Mouse (Mus musculus): ENCODE measurements around the gene Sorcs2.

Sorcs2 gene

DNA sequence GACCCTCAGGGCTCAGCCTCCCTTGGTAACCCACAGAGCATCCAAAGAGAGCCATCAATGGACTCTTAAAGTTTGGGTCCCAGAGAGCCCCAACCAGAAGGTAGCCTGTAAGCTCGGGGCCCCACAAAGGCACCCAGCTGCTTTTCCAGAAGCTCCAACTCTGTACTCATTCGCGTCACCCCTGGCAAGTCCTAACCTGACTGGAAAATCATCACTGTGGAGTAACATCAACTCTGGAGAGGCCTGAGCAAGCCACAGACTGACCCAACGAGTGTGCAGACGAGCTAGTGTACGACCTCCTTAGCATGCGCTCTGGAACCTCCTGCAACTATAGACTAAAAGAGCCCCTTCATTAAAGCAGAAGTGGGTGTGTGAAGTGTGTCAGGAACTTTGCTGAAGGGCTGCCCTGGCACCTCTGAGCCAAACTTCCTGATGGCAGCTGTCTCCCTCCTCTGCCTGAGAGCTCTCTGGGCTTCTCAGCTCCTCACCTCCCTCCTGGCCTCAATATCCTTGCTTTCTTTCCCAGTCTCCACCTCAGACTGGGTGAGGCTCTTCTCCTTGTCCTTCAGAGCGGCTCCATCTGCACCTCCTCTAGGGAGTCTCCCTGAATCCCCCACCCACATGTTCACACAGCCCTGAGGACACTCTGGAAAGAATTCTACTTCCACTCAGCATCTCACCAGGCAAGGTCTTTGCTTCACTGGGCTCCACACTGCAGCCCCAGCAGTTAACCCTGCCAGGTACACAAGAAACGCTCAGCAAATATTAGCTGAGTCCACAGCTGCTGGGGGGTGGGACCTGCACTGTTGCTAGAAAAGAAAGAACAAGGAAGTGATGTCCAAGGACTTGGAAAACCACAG, 8.0 kb downstream of the Sorcs2 start:
- peak; percentile 92 for DNase-seq

DNA sequence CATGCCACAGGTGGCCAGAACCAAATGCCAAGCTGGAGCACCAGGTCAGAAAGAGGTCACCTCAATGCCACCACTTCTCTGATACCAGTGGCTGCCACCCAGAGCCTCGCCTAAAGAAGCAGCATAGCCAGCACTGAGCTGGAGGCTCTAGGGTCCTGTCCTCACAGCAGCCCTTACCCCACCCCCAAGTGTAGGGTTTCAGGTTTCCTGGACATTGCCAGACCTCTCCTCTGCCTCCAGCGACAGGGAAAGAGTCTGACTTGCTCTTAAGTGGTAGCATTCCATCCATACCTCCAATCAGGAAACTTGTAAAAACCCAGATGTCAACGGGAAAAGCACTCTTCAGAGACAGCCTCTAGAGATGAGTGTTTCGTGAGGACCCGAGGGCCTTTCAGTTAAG, 12.9 kb downstream of the Sorcs2 start:
- peak; percentile 97 for DNase-seq

GRCm38 (mm10) chr5:36383431-36383830, 14.5 kb downstream of the Sorcs2 start:
- peak; percentile 86 for DNase-seq

DNA sequence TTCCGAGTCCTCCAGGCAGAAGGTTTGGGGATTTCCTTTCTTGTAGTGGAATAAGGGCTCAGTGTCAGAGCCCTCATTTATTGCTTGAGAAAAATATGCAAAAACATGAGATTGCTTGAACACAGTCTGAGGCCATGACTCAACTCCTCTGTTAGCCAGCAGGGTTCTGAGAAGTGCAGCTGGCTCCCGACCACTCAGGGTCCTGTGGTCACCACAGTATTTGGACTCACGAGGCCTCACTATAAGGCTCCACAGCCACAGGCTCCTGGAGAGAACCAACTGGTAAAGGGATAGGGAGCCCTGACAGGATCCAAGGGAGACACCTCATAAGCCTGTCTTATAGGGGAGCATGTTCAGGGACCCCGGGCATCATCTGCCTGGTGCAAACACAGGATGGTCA, 15.2 kb downstream of the Sorcs2 start:
- peak; percentile 79 for DNase-seq

GRCm38 (mm10) chr5:36382134-36382693, 15.7 kb downstream of the Sorcs2 start:
- DNase-seq: peak; percentile 79

- peak; percentile 89 for DNase-seq
Observed at GRCm38 (mm10) chr5:36379938-36380511, 17.9 kb downstream of the Sorcs2 start.

DNA sequence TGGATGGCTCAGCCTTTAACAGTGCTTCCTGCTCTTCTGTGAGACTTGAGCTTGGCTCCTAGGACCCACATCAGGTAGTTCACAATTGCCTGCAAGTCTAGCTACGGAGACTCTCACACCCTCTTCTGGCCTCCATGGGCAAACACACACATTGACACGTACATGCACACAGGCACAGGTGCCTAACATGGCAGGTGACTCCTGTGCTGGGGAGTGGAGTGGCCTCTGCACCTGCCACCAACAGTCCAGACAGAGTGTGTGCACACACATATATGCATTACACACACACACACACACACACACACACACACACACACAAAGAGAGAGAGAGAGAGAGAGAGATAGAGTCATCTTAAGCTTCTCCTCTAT, 19.6 kb downstream of the Sorcs2 start:
- no peak for DNase-seq

- peak; percentile 98 for DNase-seq
Observed at GRCm38 (mm10) chr5:36377456-36378369, 20.2 kb downstream of the Sorcs2 start.

- no peak for DNase-seq
Observed at GRCm38 (mm10) chr5:36375886-36376285, 22.1 kb downstream of the Sorcs2 start.

GRCm38 (mm10) chr5:36374221-36375050, 23.5 kb downstream of the Sorcs2 start:
- no peak for DNase-seq

GRCm38 (mm10) chr5:36373246-36373891, 24.6 kb downstream of the Sorcs2 start:
- DNase-seq: peak; percentile 96

GRCm38 (mm10) chr5:36371731-36372130, 26.2 kb downstream of the Sorcs2 start:
- no peak for DNase-seq

DNA sequence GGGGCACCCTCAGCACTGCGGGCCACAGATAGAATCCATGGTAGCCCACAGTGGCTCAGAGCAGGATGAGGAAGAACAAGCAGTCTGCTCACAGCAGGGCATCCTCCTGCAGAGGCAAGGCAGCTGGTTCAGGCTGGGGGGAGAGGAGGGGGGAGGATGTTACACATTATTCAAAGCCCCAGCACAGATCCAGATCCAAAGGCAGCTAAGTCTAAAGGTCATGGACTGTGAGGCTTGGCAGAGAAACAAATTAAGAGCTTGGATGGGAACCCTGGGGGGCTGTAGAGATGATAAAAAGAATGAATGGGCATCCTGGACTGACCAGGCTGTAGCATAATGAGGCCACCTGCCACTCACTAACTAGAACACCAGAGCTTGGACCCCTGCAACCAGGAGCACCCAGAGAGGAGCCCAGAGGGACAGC, 28.7 kb downstream of the Sorcs2 start:
- DNase-seq: no peak

GRCm38 (mm10) chr5:36368511-36369135, 29.3 kb downstream of the Sorcs2 start:
- DNase-seq: peak; percentile 91

GRCm38 (mm10) chr5:36367911-36368310, 30.0 kb downstream of the Sorcs2 start:
- no peak for DNase-seq

DNA sequence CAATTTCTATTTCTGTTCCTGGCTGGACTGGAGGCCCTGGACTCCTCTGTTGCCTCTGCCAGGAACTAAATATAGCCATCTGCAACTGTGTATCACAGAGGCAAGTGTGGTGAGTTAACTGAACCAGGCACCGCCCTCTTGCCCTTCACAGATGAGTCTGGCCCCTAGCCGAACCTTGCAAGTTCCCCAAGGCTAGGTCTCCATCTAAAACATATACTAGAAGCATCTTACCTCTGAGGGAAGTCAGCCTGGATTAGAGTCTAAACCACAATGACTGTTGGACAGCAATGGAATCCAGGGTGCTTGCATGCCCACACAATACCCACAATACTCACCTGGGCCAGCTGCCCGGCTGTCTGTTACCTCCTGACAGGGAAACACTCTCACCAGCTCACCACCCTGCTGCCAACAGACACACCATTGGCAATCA, 30.7 kb downstream of the Sorcs2 start:
- DNase-seq: peak; percentile 97

DNA sequence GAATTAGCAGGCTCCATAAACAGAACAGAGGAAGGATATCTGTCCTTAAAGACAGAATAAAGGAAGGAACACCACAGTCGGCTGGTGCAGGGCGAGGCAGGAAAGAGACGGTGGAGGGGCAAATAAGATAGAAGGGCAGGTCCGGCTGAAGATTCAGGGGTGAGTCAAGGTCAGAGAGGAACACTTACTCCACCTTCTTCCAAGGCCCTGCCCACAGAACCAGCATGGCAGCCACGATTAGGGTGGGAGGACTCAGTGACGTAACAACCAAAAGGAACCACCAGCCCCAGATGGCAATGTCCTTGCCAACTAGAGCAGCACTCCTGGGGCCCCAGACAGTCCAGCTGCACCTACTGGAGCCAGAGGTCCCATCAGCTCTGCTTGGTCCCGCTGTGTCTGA, 36.2 kb downstream of the Sorcs2 start:
- no peak for DNase-seq

- DNase-seq: no peak
Observed at GRCm38 (mm10) chr5:36360343-36360742, 37.6 kb downstream of the Sorcs2 start.

DNA sequence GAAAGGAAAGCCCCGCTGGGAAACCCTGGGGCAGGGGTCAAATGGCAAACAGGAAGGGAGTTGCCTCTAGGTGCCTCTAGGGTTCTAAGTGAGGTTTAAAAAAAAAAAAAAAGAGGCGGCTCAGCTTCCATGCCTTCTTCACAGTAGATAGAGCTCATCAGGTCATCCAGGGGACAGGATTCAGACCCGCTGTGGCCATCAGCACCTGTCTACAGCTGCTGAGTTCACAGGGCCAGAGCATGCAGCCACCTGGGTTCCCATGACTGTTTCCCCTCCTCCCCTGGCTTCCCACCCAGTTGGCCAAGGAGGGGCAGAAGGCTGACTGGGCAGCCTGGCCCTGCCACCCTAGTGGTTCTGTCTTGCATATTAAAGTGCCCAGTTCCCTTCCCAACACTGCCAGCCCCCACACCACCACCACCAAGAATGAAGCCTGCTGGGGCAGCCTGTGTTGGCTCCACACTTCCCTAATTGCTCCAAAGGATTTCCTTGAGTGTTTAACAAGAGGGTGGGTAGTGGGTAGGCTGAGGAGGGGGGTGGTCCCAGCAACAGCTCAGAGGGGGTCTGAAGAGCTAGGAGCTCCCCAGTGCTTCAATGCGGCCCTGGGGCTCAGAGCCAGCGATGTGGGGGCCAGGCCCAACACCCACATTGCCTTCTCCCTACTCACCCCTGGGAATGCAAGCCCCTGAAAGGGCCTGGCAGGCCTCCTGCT, 38.2 kb downstream of the Sorcs2 start:
- no peak for DNase-seq

DNA sequence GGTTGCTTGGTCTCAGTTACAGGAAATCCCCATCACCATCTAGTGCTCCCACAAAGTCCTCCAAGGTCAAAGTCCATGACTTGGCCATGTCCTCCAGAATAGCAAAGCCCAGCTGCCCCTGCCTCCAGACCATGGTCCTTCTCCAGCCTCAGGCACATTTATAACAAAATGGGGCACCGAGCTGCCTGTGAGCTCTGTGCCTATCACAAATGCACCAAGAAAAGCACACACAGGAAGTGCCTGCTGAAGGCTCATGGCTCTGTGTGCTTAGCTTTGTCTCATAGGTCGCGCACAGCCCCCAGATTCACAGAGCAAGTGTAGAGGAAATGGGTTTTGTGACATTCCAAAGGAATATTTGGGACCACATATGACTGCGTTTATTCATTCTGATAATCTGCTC, 39.8 kb downstream of the Sorcs2 start:
- no peak for DNase-seq

All from heart, adult 11 months (tissue).